Mouse (Mus musculus) liver, adult (tissue): Measurements from ENCODE around the gene Ldhb.

Source experiments
- GATA4 ChIP-seq: IDR thresholded peaks from 2 replicates; pipeline ENCODE4 v1.6.1; 2014; ENCODE audit warnings: mild to moderate bottlenecking, low read length; ENCODE audit not compliant: insufficient replicate concordance

Gene Ldhb

GRCm38 (mm10) chr6:142469602-142470001, 38.2 kb downstream of the Ldhb start:
- no peak for TF ChIP-seq GATA4

DNA sequence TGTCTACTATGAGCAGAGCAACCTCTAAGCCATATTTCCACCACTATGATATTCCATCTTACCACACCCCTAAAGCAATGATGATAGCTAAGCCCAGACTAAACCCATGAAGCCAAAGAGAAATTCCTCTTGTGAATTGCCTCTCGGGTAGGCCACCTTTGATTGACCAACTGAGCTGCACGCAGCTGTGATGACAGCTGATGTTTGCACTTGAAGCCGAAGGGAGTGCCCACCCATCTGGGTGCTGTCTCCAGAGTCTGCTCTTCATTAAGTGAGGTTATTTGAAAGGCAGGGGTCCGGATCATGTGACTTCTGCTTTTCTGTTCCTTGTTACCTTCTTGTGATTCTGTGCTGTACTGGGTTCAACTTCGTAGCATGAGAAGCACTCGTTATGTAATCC, 45.6 kb downstream of the Ldhb start:
- TF ChIP-seq GATA4: no peak

GRCm38 (mm10) chr6:142459017-142459678, 48.6 kb downstream of the Ldhb start:
- TF ChIP-seq GATA4: peak; percentile 76; the same call in 1 of the 2 replicates

- no peak for TF ChIP-seq GATA4
Measured at GRCm38 (mm10) chr6:142458010-142458409, 49.7 kb downstream of the Ldhb start.

GRCm38 (mm10) chr6:142455314-142455996, 52.3 kb downstream of the Ldhb start:
- TF ChIP-seq GATA4: no peak

DNA sequence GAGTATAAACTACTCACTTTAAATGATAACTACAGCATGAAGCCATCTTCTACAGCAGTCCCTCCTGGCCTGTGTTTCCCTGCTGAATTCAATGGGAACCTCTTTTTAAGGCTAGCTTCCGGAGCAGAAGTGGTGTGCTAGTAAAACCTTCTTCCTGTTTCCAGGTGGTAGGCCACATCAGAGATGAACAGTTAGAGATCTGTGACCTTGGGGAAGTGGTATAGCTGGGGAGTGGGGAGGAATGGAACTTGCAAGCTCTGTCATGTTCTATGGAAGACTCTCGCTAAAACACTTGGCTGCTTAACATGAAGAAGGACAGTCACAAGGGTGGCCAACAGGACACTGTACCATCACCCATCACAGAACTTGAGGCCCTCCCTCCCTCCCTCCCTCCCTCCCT, 54.4 kb downstream of the Ldhb start:
- no peak for TF ChIP-seq GATA4

DNA sequence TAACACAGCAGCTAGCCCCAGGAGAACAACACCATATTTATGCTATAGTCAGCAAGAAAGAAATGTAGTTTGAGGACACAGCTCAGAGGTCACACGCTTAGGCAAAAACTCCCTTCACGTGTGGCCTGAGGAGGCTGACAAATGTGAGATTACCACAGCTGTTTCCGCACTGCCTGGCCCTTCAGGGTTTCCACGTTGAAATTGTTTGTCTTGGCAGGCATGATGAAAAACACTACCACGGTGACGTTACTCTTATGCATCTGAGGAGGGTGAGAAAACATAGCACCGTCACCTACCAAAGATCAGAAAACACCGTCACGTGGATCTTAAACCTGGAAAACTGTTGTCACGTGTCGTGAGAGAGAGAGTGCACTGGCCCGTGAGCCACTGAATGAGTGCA, 56.4 kb downstream of the Ldhb start:
- TF ChIP-seq GATA4: no peak
